Mouse (Mus musculus) heart, adult 2 months (tissue): ENCODE results near the gene Lce1e.

Experiments used
- CTCF ChIP-seq: fragments of 200-600 bp; IDR thresholded peaks from 2 replicates; pipeline ENCODE4 v1.8.1; 2022; ENCODE audit warnings: antibody characterized with exemption, mild to moderate bottlenecking, moderate library complexity
- EP300 ChIP-seq: fragments of 200-500 bp; IDR thresholded peaks from 2 replicates; pipeline ENCODE4 v1.6.1; 2011; ENCODE audit warnings: low read depth, low read length, control low read depth; ENCODE audit not compliant: insufficient read depth

DNA sequence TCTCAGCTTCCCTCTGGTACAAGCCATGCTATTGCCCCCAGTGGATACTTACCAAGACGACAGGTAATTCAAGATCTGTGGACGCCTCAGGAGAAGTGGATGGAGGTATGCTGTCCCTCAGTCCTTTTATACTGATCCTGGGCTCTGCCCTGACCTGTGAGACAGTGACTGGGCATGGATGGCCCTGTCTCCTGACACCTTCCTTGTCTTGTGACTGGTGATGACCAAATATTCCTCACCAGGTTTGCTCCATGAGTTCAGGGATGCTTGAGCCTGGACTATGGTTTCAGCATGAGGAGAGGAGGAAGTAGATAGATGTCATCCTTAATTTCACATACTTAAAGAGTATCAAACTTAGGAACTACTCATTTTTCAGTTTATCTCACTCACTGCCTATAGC lies 21.8 kb downstream of the Lce1e start, which contains the start of gene Lce1d:
- TF ChIP-seq EP300 (no peak), CTCF (no peak)
